Mouse (Mus musculus): ENCODE data around the gene Hoxd4. TPM values are rescaled to one million over a fixed set of nuclear protein-coding genes. Genes with fewer than 3 reads are reported as not detected.

The Hoxd4 gene
- 2.4 and 3.5 TPM in 2 replicates for polyA plus RNA-seq (2012; rRNA removed)

DNA sequence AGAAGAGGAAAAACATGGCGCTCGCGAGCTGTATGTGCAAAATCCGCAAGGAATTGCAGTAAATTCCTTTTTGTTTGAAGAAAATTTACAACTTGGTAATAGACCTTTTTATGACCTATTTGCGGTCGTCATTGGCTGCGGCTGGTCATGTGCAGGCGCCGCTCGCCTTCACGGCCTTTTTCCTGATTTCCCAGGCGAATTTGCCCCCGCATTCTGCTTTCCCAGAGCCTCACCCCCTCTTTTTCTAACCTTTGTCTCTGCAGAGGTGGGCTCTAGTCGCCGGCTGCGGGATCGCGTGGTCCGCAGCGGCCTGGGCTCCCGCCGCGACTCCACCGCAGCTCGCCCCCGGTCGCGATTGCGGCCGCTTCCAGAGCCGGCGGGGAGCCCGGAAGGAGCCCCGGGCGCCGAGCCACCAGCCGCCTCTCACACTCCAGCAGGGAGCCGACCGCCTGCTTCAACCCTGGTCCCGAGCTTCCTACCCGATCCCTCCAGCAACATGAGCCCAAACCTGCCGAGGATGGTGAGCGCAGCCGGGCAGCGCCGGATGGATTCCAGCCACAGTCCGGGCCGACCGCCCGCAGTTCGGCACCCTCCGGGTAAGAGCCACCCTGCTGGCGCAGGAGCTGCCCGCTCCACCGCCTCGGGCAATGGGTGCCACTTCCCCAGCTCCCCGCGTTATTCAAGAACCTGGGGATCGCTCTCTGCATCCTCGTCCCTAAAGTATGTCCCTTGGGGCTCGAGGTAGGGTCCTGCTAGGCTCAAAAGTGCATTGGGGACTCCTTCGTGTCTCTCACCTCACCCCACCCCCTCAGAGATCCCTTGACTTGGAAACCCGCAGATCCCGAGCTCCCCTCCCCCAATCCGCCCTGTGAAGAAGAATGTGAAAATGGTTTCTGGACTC is at the start of gene Hoxd4, which contains the start of gene Hoxd3:
Gene Hoxd4 (plus strand): TSS at position 209 of the 901 bp plus-strand sequence.
Gene Hoxd3 (plus strand): TSS at position 207 of the 901 bp plus-strand sequence.

DNA sequence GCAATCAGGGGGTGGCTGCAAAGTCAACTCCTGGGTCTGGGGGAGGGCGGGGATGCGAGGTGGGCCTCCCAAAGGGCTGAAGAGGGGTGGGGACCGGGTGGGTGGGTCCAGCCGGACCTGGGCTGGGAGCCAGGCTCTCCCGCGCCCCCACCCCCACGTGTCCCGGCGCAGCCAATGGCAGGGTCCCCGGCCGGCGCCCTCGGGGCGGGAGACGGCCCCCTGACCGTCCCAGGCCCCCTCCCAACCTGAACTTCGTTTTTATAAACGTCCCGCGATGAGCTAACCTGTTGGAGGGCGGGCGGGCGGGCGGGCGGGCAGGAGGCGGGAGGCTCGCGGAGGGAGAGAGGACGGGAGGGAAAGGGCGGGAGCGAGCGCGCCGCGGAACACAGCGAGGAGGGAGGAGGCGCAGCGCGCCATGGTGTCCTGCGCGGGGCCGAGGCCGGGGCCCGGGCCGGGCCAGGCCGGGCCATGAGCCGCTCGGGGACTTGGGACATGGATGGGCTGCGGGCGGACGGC is 43.8 kb upstream of the Hoxd4 start, which contains the start of gene Hoxd13:
Gene Hoxd13 (plus strand): TSS at position 469 of the 516 bp plus-strand sequence.

DNA sequence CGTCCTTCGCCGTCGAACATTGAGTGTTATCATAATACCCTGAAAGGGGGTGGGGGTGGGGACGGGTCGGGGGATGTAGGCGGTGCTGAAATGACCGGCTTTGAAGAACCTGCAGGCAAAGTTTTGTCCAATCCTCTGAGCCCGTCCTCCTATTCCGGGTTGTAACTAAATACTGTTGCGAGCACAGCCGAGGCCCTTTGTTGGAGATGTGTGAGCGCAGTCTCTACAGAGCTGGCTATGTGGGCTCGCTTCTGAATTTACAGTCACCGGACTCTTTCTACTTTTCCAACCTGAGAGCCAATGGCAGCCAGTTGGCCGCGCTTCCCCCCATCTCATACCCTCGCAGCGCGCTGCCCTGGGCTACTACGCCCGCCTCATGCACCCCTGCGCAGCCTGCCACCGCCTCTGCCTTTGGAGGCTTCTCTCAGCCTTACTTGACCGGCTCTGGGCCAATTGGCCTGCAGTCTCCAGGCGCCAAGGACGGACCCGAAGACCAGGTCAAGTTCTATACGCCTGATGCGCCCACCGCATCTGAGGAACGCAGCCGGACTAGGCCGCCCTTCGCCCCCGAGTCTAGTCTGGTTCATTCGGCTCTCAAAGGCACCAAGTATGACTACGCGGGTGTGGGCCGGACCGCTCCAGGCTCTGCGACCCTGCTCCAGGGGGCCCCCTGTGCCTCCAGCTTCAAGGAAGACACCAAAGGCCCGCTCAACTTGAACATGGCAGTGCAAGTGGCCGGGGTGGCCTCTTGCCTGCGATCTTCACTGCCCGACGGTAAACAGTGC is 36.7 kb upstream of the Hoxd4 start, which contains the start of gene Hoxd12:
Gene Hoxd12 (plus strand): TSS at position 133 of the 785 bp plus-strand sequence.

DNA sequence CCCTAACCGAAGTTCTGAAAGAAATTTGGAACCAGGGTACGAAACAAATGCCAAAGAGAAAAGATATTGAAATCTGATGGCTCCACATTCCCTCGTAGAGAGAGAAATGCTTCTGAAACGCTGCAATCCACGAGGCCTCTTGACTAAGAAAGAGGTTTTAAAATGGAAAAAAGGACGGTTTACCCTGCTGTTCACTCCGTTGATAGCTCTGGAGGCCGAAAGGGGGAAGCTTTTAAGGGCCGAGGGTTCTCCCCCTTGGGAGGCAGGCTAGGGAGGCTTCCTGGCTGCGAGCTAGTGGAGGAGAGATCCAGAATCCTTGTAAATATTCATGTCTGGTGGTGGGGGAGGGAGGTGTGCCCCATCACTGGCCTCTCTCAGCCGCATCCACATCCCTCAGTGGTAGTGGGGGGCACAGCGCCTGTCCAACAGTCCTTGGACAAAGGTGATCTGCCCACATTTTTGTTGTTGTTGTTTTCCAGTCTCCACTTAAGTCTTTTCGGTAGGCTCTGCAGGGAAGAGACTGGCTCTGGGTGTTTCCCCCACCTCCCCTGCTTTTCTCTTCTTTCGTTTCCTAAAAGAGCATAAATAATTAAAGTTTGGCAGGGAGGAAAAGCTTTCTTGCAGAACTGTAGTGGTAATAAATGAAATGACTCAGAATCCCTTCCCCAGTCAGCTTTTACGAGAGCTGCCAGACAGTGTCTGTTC is 32.7 kb upstream of the Hoxd4 start, which contains the start of gene Hoxd11:
Gene Hoxd11 (plus strand): TSS at position 667 of the 705 bp plus-strand sequence.

DNA sequence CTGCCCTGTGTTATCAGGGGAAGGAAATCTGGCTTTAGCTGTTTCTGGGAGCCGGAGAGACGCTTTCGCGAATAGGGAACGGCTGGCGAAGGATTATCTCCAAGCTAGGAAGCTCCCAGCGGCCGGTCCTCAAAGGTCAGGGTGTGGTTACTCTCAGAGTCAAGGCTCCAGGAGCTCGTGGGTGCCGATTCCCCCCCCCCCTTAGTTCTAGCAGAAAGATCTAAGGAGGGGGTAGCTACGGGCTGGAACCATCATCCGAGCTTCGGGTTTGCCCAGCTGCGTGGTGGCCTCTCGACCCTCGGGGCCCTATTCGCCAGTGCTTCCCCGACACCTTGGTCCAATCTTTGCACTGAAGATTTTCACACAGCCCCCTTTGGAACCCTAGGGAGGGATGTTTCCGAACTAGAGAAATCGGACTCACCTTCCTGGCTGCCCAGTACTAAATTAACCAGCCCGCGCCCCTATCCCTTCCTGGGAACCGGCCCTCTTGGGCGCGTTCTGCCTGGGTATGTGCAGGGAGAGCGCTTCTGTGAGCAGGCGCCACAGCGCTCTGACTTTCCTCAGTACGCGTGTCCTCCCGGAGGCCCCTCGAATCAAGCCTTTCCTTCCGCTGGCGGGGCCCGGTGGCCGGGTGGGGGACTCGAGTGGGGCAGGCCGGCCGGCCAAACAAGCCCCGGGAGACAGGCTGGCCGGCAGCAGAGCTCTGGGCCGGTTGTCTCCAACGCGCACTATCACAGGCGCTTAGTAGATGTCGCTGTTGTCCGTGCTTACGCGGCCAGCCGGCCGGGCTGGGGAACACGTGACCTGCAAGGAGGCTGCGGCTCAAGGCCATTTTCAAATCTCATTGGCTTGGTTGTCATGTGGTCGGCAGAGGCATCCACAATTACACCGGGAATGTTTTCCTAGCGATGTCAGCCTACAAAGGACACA is 20.4 kb upstream of the Hoxd4 start, which contains the start of gene Hoxd10:
Gene Hoxd10 (plus strand): TSS at position 903 of the 930 bp plus-strand sequence.

DNA sequence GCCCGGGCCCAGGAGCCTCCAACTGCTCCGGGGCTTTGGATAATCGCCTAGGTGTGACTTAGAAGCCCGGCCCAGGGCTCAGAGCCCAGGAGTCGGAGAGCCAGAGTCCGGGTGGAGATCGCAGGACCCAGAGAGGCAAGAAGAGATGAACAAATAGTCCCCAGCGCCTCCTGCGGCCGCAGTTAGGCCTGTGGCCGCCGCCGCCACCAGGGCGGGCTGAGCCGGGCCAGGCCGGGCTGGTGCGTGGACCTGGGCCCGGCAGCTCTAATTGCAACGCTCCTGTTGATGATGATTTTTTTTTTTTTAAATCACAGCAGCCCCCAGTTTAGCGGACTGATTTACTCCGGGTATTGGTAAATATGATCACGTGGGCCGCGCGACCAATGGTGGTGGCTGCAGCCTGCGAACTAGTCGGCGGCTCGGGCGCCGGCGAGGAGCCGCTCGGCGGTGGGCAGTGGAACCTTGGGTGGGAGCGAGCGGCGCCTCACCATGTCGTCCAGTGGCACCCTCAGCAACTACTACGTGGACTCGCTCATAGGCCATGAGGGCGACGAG is 14.1 kb upstream of the Hoxd4 start, which contains the start of gene Hoxd9:
Gene Hoxd9 (plus strand): TSS at position 161 of the 555 bp plus-strand sequence.

DNA sequence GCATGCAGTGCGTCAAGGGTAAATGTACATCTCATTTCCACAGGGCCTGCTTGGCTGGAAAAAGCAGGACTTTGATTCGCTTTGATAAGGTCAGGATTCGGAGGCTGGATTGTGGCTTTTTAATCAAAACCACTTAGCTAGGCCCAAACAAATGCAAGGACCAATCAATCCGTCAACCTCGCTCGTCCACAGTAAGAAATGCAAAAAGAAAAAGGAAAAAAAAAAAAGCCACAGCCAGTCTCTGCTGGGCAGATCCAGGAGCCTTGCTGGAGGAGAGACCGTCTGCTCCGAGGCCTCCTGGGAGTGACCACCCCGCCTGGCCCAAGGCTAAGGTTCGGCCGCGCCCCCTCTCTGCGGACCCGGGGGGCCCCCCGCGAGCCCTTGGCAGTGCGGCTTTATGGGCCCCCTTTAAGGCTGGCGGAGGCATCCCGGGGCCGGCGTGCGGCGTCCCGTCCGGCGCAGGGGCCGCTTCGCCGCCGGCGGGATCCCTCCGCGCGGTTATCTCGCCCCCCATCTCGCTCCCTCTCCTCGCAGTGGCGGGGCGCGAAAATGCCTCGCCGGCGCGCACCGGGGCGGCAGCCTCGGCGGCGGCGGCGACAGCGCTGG is 7.2 kb upstream of the Hoxd4 start, which contains the start of gene Hoxd8:
Gene Hoxd8 (plus strand): TSS at position 223 of the 606 bp plus-strand sequence.

DNA sequence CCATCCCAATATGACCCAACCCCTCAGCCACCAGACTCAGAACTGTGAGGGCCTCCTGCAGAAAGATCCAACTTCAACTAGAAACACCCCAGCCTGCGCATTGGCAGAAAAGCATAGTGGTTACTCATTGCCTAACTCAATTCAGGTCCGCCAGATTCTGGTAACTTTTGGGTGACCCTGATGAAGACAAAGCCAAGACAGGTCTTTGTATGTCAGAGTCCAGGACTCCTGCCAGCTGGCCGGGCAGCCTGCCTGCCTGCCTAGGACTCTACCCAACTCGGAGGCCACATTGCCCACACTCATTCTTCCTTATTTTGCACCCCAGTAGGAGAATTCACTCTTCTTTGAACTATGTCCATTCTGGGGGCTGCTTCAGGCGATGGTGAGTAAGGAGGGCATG is 14.8 kb downstream of the Hoxd4 start, which contains the start of gene Gm28230:
Gene Gm28230 (plus strand): TSS at position 178 of the 400 bp plus-strand sequence.

DNA sequence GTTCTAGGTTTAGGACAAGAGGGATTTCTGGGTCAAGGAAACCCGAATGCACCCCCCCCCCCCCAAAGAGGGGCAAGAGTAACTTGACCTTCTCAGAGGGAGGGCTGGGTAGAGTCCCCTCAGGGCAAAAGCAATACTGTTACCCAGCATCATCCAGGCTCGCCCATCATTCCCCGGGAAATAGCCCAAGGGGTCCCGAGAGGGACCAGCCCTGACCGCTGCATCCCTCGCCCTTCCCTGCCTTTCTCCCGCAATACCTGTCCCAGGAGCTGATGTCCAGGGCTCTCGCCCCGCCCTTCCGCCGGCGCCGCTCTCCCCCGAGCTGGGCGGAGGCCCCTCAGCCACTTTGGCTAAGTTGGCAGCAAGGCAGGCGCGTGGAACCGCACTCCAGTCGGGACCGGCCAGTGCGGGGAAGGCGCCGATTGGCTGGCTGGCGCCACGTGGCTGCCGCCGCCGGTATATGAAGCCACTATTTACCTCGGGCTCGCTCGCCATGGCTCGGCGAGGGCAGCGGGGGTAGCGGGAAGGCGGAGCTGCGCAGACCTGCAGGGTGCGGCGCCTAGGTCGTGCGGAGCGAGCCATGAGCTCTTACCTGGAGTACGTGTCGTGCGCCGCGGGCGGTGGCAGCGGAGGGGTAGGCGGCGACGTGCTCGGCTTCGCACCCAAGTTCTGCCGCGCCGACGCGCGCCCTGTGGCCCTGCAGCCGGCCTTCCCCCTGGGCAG is 51.0 kb downstream of the Hoxd4 start, which contains the start of gene Hoxd1:
Gene Hoxd1 (plus strand): TSS at position 459 of the 723 bp plus-strand sequence.

Other genes starting within 250 kb of the Hoxd4 start
- 1.2 and 2.8 TPM in 2 replicates for gene Lnpk, start 132.5 kb upstream of the Hoxd4 start, polyA plus RNA-seq (2012; rRNA removed)
- not detected in 2 replicates for gene Evx2, start 52.4 kb upstream of the Hoxd4 start, polyA plus RNA-seq (2012; rRNA removed)
- gene Hoxd13, start 43.6 kb upstream of the Hoxd4 start, polyA plus RNA-seq (2012; rRNA removed): not detected in 2 replicates
- not detected in 2 replicates for gene Hoxd12, start 36.9 kb upstream of the Hoxd4 start, polyA plus RNA-seq (2012; rRNA removed)
- gene Hoxd11, start 32.4 kb upstream of the Hoxd4 start, polyA plus RNA-seq (2012; rRNA removed): not detected in 2 replicates
- not detected in 2 replicates for gene Hoxd10, start 20.0 kb upstream of the Hoxd4 start, polyA plus RNA-seq (2012; rRNA removed)
- 0.48 and 0.73 TPM in 2 replicates for gene Hoxd9, start 14.2 kb upstream of the Hoxd4 start, polyA plus RNA-seq (2012; rRNA removed)
- 1.1 and 1.8 TPM in 2 replicates for gene Hoxd8, start 7.3 kb upstream of the Hoxd4 start, polyA plus RNA-seq (2012; rRNA removed)
- 0.61 and 0.75 TPM in 2 replicates for gene Hoxd3, start within 50 bp of the Hoxd4 start, polyA plus RNA-seq (2012; rRNA removed)
- gene Gm28230, start 14.8 kb downstream of the Hoxd4 start, polyA plus RNA-seq (2012; rRNA removed): 0.24 and 0.62 TPM in 2 replicates
- not detected in 2 replicates for gene Hoxd1, start 51.1 kb downstream of the Hoxd4 start, polyA plus RNA-seq (2012; rRNA removed)
- 27.2 and 76.7 TPM in 2 replicates for gene Mtx2, start 113.9 kb downstream of the Hoxd4 start, polyA plus RNA-seq (2012; rRNA removed)